In genomic region chr3:35068586-35068985, GRCm38 (mm10) we compare ENCODE assay signal across 27 mouse cellular contexts.
DNase-seq lines count a peak whose midpoint lies in the region; ATAC-seq and TF ChIP-seq lines count a peak whose summit lies in the region.
"Had no signal": no experiment of that assay in that cellular context is flagged by ENCODE, and none has a peak within 500 bp of the region (broad histone marks: within the 10 kb centered on the region; RNA-seq: fewer than 3 reads in every experiment).

No protein-coding gene starts in this region.

- no peaks in the 10 kb centered on the region for H3K27me3 ChIP-seq in lung, postnatal 0 days (replicated peaks; ENCODE audit: insufficient read depth, low read length)
- H3K27me3 ChIP-seq in stomach, embryonic 15.5 days (replicated peaks), result no peaks in the 10 kb centered on the region
- H3K27me3 ChIP-seq: embryonic facial prominence, embryonic 13.5 days; forebrain, embryonic 12.5 days; forebrain, embryonic 15.5 days; heart, embryonic 13.5 days; hindbrain, embryonic 13.5 days had no signal

- no peak overlapping the region for H3K9ac ChIP-seq in lung, postnatal 0 days (replicated peaks; ENCODE audit: low read depth)
- H3K9ac ChIP-seq in stomach, embryonic 15.5 days, result no peak overlapping the region
- H3K9ac ChIP-seq: embryonic facial prominence, embryonic 13.5 days; forebrain, embryonic 12.5 days; forebrain, embryonic 15.5 days; heart, embryonic 13.5 days; hindbrain, embryonic 13.5 days had no signal

- H3K4me2 ChIP-seq in lung, postnatal 0 days (replicated peaks; ENCODE audit: low read depth, low read length), result no peak overlapping the region
- no peak overlapping the region for H3K4me2 ChIP-seq in stomach, embryonic 15.5 days
- H3K4me2 ChIP-seq: embryonic facial prominence, embryonic 13.5 days; forebrain, embryonic 12.5 days; forebrain, embryonic 15.5 days; heart, embryonic 13.5 days; hindbrain, embryonic 13.5 days had no signal

- TF ChIP-seq CTCF in lung, postnatal 0 days (IDR thresholded peaks at IDR 0.05), result no peak

- ATAC-seq in lung, postnatal 0 days, result no peak
- ATAC-seq in stomach, embryonic 15.5 days (ENCODE audit: insufficient read depth, low FRiP score, low read depth), result peak; percentile 72
- ATAC-seq: forebrain, embryonic 15.5 days; hindbrain, embryonic 16.5 days had no signal

- no peak overlapping the region for H3K4me3 ChIP-seq in lung, postnatal 0 days (ENCODE audit: low read depth, low read length)
- no peak overlapping the region for H3K4me3 ChIP-seq in stomach, embryonic 15.5 days (replicated peaks)
- H3K4me3 ChIP-seq: embryonic facial prominence, embryonic 10.5 days; embryonic facial prominence, embryonic 13.5 days; erythroblast, embryonic 14.5 days; forebrain, embryonic 12.5 days; forebrain, embryonic 15.5 days; heart, adult 2 months; heart, embryonic 10.5 days; heart, embryonic 13.5 days; hindbrain, embryonic 13.5 days had no signal

- 77% methylated on average over 8 of the region's 8 CpGs for WGBS in lung, postnatal 0 days
- WGBS in large intestine, adult 2 months, result 43% methylated on average over 8 of the region's 8 CpGs
- WGBS in stomach, embryonic 15.5 days, result 72% methylated on average over 8 of the region's 8 CpGs

- no peaks in the 10 kb centered on the region for H3K9me3 ChIP-seq in lung, postnatal 0 days (ENCODE audit: low read length)
- no peaks in the 10 kb centered on the region for H3K9me3 ChIP-seq in stomach, embryonic 15.5 days
- H3K9me3 ChIP-seq: embryonic facial prominence, embryonic 10.5 days; embryonic facial prominence, embryonic 13.5 days; forebrain, embryonic 12.5 days; forebrain, embryonic 15.5 days; heart, embryonic 10.5 days; heart, embryonic 13.5 days; hindbrain, embryonic 13.5 days had no signal

- H3K27ac ChIP-seq in lung, postnatal 0 days (ENCODE audit: low read length), result no peak overlapping the region
- peak overlapping the region; percentile 82 for H3K27ac ChIP-seq in stomach, embryonic 15.5 days
- H3K27ac ChIP-seq: embryonic facial prominence, embryonic 10.5 days; embryonic facial prominence, embryonic 13.5 days; forebrain, embryonic 12.5 days; forebrain, embryonic 15.5 days; heart, adult 2 months; heart, embryonic 10.5 days; heart, embryonic 13.5 days; hindbrain, embryonic 13.5 days had no signal

- H3K4me1 ChIP-seq in lung, postnatal 0 days (ENCODE audit: insufficient read depth, low read depth, low read length), result no peaks in the 10 kb centered on the region
- no peaks in the 10 kb centered on the region; the same call in 1 of the 2 replicates for H3K4me1 ChIP-seq in stomach, embryonic 15.5 days
- H3K4me1 ChIP-seq: embryonic facial prominence, embryonic 10.5 days; embryonic facial prominence, embryonic 13.5 days; forebrain, embryonic 15.5 days; heart, embryonic 10.5 days; heart, embryonic 13.5 days; hindbrain, embryonic 13.5 days had no signal

- TF ChIP-seq EP300 in lung, postnatal 0 days (IDR thresholded peaks at IDR 0.05), result no peak

- peak; percentile 56 for DNase-seq in heart, adult 11 months
- no peak for DNase-seq in heart, postnatal 4 days
- peak; percentile 45 for DNase-seq in lung, postnatal 0 days (ENCODE audit: low spot score)
- DNase-seq in lung, postnatal 4 days, result no peak
- DNase-seq in large intestine, adult 2 months (ENCODE audit: low read depth, low spot score), result peak; percentile 38
- no peak for DNase-seq in cerebellum, postnatal 14 days
- DNase-seq in adrenal gland, postnatal 4 days (ENCODE audit: low spot score in 2 of 2), result no peak
- DNase-seq: adrenal gland, postnatal 10 days; adrenal gland, postnatal 36 days; cerebellum, adult 11 months; cerebellum, adult 2 months; cerebellum, adult 9-11 months; cerebellum, postnatal 36 days; embryo, embryonic 11 days; gastrocnemius, postnatal 25 days; heart, adult 2 months; heart, postnatal 14 days had no signal

- H3K36me3 ChIP-seq in lung, postnatal 0 days (ENCODE audit: insufficient read depth, low read length), result no peaks in the 10 kb centered on the region
- H3K36me3 ChIP-seq in stomach, embryonic 15.5 days, result no peaks in the 10 kb centered on the region
- H3K36me3 ChIP-seq: embryonic facial prominence, embryonic 10.5 days; embryonic facial prominence, embryonic 13.5 days; forebrain, embryonic 12.5 days; forebrain, embryonic 15.5 days; heart, embryonic 10.5 days; heart, embryonic 13.5 days; hindbrain, embryonic 13.5 days had no signal

Comparison
In these comparisons a context has a peak if more than half of its experiments do, and no peak if none do; other contexts are left out.
1. DNase-seq: peak in heart, adult 11 months (single experiment), lung, postnatal 0 days (single experiment) and large intestine, adult 2 months (single experiment); none in heart, postnatal 4 days (single experiment), lung, postnatal 4 days (0 of 2), cerebellum, postnatal 14 days (0 of 2) and adrenal gland, postnatal 4 days (0 of 2).